Mouse (Mus musculus) ES-Bruce4 (cell line): ENCODE data around the gene Plbd2. TPM values are rescaled to one million over a fixed set of nuclear protein-coding genes. Genes with fewer than 3 reads are reported as not detected.

Source experiments
- H3K27ac ChIP-seq: 2 replicates; pipeline ENCODE4 v1.5.1; 2012; ENCODE audit warnings: low read length, inconsistent platforms; ENCODE audit not compliant: insufficient read depth
- H3K27me3 ChIP-seq: 2 replicates; pipeline ENCODE4 v1.6.1; 2012; ENCODE audit warnings: mild to moderate bottlenecking, low read length, inconsistent platforms; ENCODE audit not compliant: control insufficient read depth, poor library complexity, insufficient read depth, severe bottlenecking
- H3K36me3 ChIP-seq: 2 replicates; pipeline ENCODE4 v1.6.1; 2012; ENCODE audit warnings: inconsistent platforms, mild to moderate bottlenecking, low read length, moderate library complexity; ENCODE audit not compliant: control insufficient read depth, poor library complexity, insufficient read depth, severe bottlenecking
- H3K4me1 ChIP-seq: one replicate; pipeline ENCODE4 v1.8.1; 2011; ENCODE audit warnings: low read length; ENCODE audit not compliant: control insufficient read depth, insufficient read depth
- H3K4me3 ChIP-seq: 2 replicates; pipeline ENCODE4 v1.5.1; 2011; ENCODE audit warnings: low read depth, mild to moderate bottlenecking, low read length
- H3K9ac ChIP-seq: 2 replicates; pipeline ENCODE4 v1.6.1; 2012; ENCODE audit warnings: low read depth, mild to moderate bottlenecking, inconsistent platforms; ENCODE audit not compliant: poor library complexity, severe bottlenecking
- H3K9me3 ChIP-seq: replicated peaks from 2 replicates; pipeline ENCODE4 v1.6.1; 2012; ENCODE audit warnings: mild to moderate bottlenecking, low read length, inconsistent platforms; ENCODE audit not compliant: control insufficient read depth, poor library complexity, insufficient read depth, severe bottlenecking
- CTCF ChIP-seq: IDR thresholded peaks from one replicate; pipeline ENCODE4 v1.8.1; 2011; ENCODE audit warnings: low read depth, low read length
- EP300 ChIP-seq: IDR thresholded peaks from 2 replicates; pipeline ENCODE4 v1.6.1; 2011; ENCODE audit warnings: low read depth, low read length; ENCODE audit not compliant: insufficient read depth
- POLR2A ChIP-seq: IDR thresholded peaks from one replicate; pipeline ENCODE4 v1.8.1; 2011; ENCODE audit warnings: low read length; ENCODE audit not compliant: insufficient read depth
- polyA plus RNA-seq: library from polyadenylated mRNA; stranded (reverse); fragments of >200 nt; gene quantifications from 2 replicates; pipeline ENCODE4 v1.2.4, GENCODE M21; 2011; ENCODE audit warnings: low read depth; ENCODE audit not compliant: missing spikeins, insufficient read depth, insufficient read length

Gene Plbd2
- polyA plus RNA-seq, 1 experiment = 22.1 TPM

DNA sequence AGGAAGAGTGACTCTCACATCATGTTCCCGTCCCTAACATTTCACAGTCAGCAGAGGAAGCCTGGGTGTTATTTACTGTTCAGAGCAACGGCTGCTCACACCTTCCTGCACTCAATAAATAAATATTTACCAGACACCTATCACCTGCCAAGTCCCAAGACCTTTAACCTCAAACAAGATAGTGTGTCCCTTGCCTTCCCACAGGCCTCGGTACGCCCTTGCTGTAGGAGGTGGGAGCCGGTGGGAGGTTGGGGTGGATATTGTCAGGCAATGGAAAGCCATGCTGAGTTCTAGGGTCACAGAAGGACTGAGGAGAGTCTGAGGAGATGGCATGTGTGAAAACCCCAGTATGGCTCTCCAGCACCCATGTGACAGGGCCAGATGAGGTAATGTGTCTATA, 35.1 kb downstream of the Plbd2 start:
- TF ChIP-seq EP300 = no peak
- no peak for TF ChIP-seq CTCF
- no peak for TF ChIP-seq POLR2A

DNA sequence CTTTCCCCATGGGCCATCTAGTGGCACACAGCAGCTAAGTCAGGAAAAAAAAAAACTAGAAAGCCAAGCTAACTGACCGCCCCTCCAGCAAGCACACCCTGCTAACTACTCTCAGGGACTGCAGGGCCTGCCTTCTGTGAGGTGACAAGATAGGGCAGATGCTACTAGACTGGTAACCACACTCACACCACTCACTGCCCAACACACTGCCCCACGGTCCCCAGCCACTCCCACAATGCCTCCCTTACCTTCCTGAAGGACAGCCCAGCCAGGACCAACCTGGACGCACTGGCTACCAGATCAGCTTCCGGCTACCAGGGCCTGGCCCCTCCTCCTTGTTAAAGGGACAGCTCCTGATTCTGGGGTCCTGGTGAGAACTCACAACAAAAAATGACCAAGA, 36.4 kb downstream of the Plbd2 start:
- Histone ChIP-seq H3K9me3 (no peaks in the 10 kb centered on the region), H3K4me3 (no peak overlapping the region), H3K4me1 (no peaks in the 10 kb centered on the region), H3K36me3 (no peaks in the 10 kb centered on the region), H3K27me3 (no peaks in the 10 kb centered on the region), H3K9ac (no peak overlapping the region), H3K27ac (no peak overlapping the region)
- TF ChIP-seq POLR2A (no peak), CTCF (no peak), EP300 (no peak)

More for the DNA sequence above, 35.1 kb downstream of the Plbd2 start:
- H3K27me3 ChIP-seq = no peaks in the 10 kb centered on the region
- no peak overlapping the region for H3K9ac ChIP-seq
- no peak overlapping the region for H3K27ac ChIP-seq
- no peak overlapping the region for H3K4me3 ChIP-seq
- no peaks in the 10 kb centered on the region for H3K9me3 ChIP-seq
- no peaks in the 10 kb centered on the region for H3K36me3 ChIP-seq
- no peaks in the 10 kb centered on the region for H3K4me1 ChIP-seq

DNA sequence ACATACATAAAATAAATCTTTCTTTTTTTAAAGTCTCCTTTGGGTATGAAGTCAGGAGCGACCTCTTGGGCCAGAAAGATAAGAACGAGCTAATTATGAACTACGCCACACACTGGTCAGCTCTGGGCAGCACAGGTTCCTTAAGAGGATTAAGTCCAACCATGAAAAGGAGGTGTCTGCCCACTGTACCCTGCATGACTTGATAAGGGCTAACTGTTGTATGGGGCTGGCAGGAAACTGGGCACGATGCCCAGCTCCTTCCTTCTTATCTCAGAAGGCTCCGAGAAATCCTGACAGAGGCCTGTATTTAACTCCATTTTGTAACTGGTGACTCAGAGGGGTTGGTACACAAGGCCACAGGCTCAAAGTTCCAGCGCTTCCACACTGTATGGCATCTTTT, 37.6 kb downstream of the Plbd2 start:
- Histone ChIP-seq H3K4me1 (no peaks in the 10 kb centered on the region), H3K36me3 (no peaks in the 10 kb centered on the region), H3K27me3 (no peaks in the 10 kb centered on the region), H3K9ac (no peak overlapping the region), H3K4me3 (no peak overlapping the region), H3K27ac (no peak overlapping the region), H3K9me3 (no peaks in the 10 kb centered on the region)
- TF ChIP-seq EP300 (no peak), POLR2A (no peak), CTCF (no peak)

DNA sequence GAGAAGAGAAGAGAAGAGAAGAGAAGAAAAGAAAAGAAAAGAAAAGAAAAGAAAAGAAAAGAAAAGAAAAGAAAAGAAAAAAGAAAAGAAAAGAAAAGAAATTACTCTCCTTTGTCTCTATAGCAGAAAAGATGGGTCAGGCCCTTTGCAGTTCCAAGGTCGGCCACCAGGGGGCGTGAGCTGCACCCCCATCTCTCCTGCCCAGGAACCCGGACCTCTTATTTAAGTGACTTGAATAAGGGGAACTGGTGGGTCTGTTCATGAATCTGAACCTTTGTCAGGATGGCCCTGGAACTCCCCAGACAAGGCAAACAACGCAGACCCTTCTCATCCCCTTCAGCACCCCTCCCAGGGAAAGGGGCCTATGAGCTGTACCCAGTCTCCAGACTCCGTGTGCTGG, 38.4 kb downstream of the Plbd2 start:
- Histone ChIP-seq H3K27ac (no peak overlapping the region), H3K27me3 (no peaks in the 10 kb centered on the region), H3K9me3 (no peaks in the 10 kb centered on the region), H3K36me3 (no peaks in the 10 kb centered on the region), H3K4me1 (no peaks in the 10 kb centered on the region), H3K9ac (no peak overlapping the region), H3K4me3 (no peak overlapping the region)
- TF ChIP-seq CTCF = peak; percentile 83
- no peak for TF ChIP-seq EP300

DNA sequence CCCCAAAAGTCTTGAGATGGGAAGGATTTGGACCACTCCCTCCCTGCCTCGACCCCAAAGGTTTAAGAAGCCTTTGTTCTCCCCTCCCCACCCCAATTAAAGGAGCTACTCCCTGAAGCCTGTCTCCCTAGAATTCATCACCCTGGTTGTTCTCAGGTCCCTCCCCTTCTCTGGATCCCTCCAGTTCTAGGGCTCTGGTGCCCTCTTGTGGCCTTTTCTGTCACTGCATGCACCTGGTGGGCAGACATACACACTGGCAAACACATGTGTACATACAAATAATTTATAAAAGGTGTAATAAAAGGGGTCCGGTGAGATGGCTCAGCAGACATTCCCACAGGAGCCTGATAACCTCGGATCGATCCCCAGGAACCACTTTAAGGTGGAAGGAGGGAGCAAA, 39.1 kb downstream of the Plbd2 start:
- no peaks in the 10 kb centered on the region for H3K9me3 ChIP-seq
- H3K27me3 ChIP-seq = no peaks in the 10 kb centered on the region
- no peaks in the 10 kb centered on the region for H3K4me1 ChIP-seq
- no peak overlapping the region for H3K9ac ChIP-seq
- no peak overlapping the region for H3K4me3 ChIP-seq
- no peak overlapping the region for H3K27ac ChIP-seq
- no peak for TF ChIP-seq POLR2A
- peak; percentile 77 for TF ChIP-seq CTCF
- no peaks in the 10 kb centered on the region for H3K36me3 ChIP-seq

DNA sequence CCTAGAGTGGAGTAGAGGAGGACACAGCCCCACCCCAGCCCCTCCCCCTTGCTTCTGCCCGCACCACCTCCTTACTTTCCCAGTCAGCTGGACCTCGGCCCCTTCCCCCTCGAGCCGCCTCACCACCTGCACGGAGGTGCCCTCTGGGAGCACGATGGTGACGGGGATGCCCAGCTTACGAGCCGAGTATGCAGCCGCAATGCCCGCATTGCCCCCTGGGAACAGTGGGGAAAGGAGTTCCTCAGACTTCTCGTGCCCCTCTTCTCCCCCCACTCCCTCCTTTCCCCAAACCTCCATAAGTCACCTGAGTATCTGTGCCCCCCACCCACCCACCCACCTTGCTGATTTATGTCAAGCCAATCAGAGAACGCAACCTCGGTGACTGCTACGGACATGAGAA, 41.5 kb downstream of the Plbd2 start:
- H3K9me3 ChIP-seq = no peaks in the 10 kb centered on the region
- H3K36me3 ChIP-seq = no peaks in the 10 kb centered on the region
- H3K9ac ChIP-seq = no peak overlapping the region
- TF ChIP-seq POLR2A (no peak), CTCF (no peak)
- no peak overlapping the region for H3K27ac ChIP-seq
- H3K27me3 ChIP-seq = no peaks in the 10 kb centered on the region
- H3K4me1 ChIP-seq = no peaks in the 10 kb centered on the region
- H3K4me3 ChIP-seq = no peak overlapping the region

DNA sequence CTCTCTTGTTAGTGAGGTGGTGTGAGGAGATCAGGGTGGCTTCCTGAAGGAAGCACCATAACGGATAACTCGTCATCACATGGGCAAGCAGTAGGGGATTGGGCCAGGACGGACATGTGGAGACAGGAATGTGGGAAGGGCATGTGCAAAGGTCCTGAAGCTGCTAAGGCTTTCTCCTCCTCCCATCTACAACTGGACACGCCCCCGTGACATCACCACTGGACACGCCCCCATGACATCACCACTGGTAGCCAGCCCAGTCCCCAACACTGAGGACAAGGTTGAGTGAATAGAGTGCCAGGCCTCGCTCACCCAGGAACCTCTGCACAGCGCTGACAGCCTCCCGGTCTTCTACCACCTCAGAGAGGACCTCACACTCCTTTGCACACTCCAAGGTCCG, 44.3 kb downstream of the Plbd2 start:
- Histone ChIP-seq H3K4me1 (no peaks in the 10 kb centered on the region), H3K27me3 (no peaks in the 10 kb centered on the region), H3K27ac (no peak overlapping the region), H3K9ac (no peak overlapping the region), H3K9me3 (no peaks in the 10 kb centered on the region), H3K4me3 (no peak overlapping the region), H3K36me3 (no peaks in the 10 kb centered on the region)
- no peak for TF ChIP-seq EP300
- TF ChIP-seq POLR2A = no peak
- no peak for TF ChIP-seq CTCF
